Mouse (Mus musculus): ENCODE results near the gene Sun5. TPM values are rescaled to one million over a fixed set of nuclear protein-coding genes. Genes with fewer than 3 reads are reported as not detected.
A peak's percentile ranks its signal among the peaks of the same experiment; 100 is the strongest.
"Not testable (repeated sequence)": the region's sequence is repeated elsewhere in the genome, so short reads cannot be mapped to it uniquely, and the experiment has no call there.

Sun5 gene
- total RNA-seq, 2 experiments from 2014 or later, result not detected

DNA sequence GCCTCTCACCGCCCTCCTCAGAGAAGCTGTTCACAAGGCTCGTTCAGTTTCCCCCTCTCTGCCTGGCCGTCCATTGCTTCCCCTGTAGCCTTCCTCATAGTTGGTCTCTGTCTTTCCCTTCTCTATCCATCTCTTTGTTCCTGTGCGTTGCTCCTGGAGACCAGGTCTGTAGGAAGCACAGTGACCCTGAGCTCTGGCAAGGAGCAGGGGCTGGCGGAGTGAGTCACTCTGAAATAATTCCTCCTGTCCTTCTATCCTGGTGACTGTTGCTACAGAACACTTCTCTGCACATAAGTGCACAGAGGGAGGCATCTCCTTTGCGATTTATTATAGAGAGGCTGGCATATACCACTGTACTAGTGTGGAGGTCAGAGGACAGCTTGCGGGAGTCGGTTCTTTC lies 62.7 kb downstream of the Sun5 start:
- TF ChIP-seq CTCF (IDR thresholded peaks at IDR 0.05), result no peak
- no peak overlapping the region for H3K4me3 ChIP-seq
- H3K27ac ChIP-seq, result no peak overlapping the region
- no peak for DNase-seq (ENCODE audit: extremely low spot score in 1 of 2, low spot score in 2 of 2)
- intact Hi-C loops (cut with DNase I), result loop anchor here (5.0 kb wide), 1 partner anchor 44 kb away; no protein-coding TSS in a partner anchor

DNA sequence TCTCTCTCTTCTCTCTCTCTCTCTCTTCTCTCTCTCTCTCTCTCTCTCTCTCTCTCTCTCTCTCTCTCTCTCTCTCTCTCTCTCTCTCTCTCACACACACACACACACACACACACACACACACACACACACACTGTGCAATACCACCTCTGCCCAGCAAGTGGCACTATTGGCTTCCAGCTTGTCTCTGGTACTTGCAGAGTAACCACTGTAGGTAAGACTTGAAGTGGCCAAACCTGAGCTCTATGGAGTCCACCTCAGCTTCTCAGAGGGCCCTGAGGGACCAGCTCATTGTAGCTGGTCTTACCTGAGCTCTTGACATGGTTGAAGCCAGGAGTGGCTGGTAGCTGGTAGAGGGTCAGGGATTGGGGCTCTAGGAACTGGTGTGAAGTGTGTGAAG lies 63.4 kb downstream of the Sun5 start:
- DNase-seq (ENCODE audit: extremely low spot score in 1 of 2, low spot score in 2 of 2), result peak; percentile 57 to 66
- H3K4me3 ChIP-seq, H3K27ac ChIP-seq: not testable (repeated sequence)
- TF ChIP-seq CTCF (IDR thresholded peaks at IDR 0.05), result peak; percentile 47
- intact Hi-C loops (cut with DNase I), result loop anchor here (2.0 to 5.0 kb wide), 2 partner anchors 45 to 123 kb away; no protein-coding TSS in a partner anchor

Other genes starting within 250 kb of the Sun5 start
- gene Commd7, start 238.3 kb downstream of the Sun5 start, total RNA-seq (2021), result 10 to 100 TPM; 26.2 to 27.1 TPM
- gene Dnmt3b, start 221.6 kb downstream of the Sun5 start, total RNA-seq (2021), result 1 to 10 TPM; 1.1 to 1.6 TPM
- gene Dnmt3c, start 174.4 kb downstream of the Sun5 start, total RNA-seq (2021), result under 1 TPM in 1 of 2 experiments, not detected in 1; 0.16 TPM
- 10 to 100 TPM; 76.5 to 83.6 TPM for gene Mapre1, start 129.8 kb downstream of the Sun5 start, total RNA-seq (2021)
- under 1 TPM; 0.16 to 0.38 TPM for gene Efcab8, start 91.2 kb downstream of the Sun5 start, total RNA-seq (2021)
- not detected for gene Bpifb2, start 4.0 kb upstream of the Sun5 start, total RNA-seq (2021)
- gene Bpifb6, start 29.3 kb upstream of the Sun5 start, total RNA-seq (2021), result not detected
- gene Bpifb3, start 47.1 kb upstream of the Sun5 start, total RNA-seq (2021), result not detected
- not detected for gene Bpifb4, start 67.1 kb upstream of the Sun5 start, total RNA-seq (2021)
- gene Bpifa6, start 103.9 kb upstream of the Sun5 start, total RNA-seq (2021), result not detected
- not detected for gene Bpifa2, start 137.2 kb upstream of the Sun5 start, total RNA-seq (2021)